Mouse (Mus musculus) embryonic facial prominence, embryonic 11.5 days (tissue): ENCODE measurements around the gene Cyp2d12. TPM values are rescaled to one million over a fixed set of nuclear protein-coding genes. Genes with fewer than 3 reads are reported as not detected.

Source experiments
- microRNA-seq: library from miRNA; unstranded; fragments of <30 nt; microRNA quantifications from one replicate; pipeline ENCODE4, GENCODE M21; 2016; ENCODE audit warnings: borderline number of aligned reads
- polyA plus RNA-seq: library from polyadenylated mRNA; unstranded; fragments of >200 nt; fragmentation: Nextera tagmentation; extraction: Ambion mirVana; gene quantifications from 2 replicates; pipeline ENCODE4 v1.2.1, GENCODE M21; 2014

Gene Cyp2d12
- polyA plus RNA-seq, 1 experiment from 2014 or later = not detected

Small RNAs within 50 kb of the gene (microRNA-seq; reads per million reads assigned to microRNA genes)
- gene Gm27924 = not detected
- not detected for gene Gm28023

Other genes with a start within 250 kb of the Cyp2d12 start
- 26.9 and 30.6 TPM in 2 replicates for gene Naga, start 216.1 kb upstream of the Cyp2d12 start, polyA plus RNA-seq
- gene Pheta2, start 216.1 kb upstream of the Cyp2d12 start, polyA plus RNA-seq = 3.6 and 3.7 TPM in 2 replicates
- gene Smdt1, start 216.1 kb upstream of the Cyp2d12 start, polyA plus RNA-seq = 214 and 227 TPM in 2 replicates
- gene Ndufa6, start 200.8 kb upstream of the Cyp2d12 start, polyA plus RNA-seq = 271 and 281 TPM in 2 replicates
- 1.4 and 2.2 TPM in 2 replicates for gene Cyp2d22, start 174.8 kb upstream of the Cyp2d12 start, polyA plus RNA-seq
- not detected in 2 replicates for gene Cyp2d11, start 161.1 kb upstream of the Cyp2d12 start, polyA plus RNA-seq
- not detected in 2 replicates for gene Cyp2d10, start 147.9 kb upstream of the Cyp2d12 start, polyA plus RNA-seq
- not detected in 2 replicates for gene Cyp2d9, start 121.6 kb upstream of the Cyp2d12 start, polyA plus RNA-seq
- gene Cyp2d34, start 65.9 kb downstream of the Cyp2d12 start, polyA plus RNA-seq = not detected in 2 replicates
- not detected in 2 replicates for gene Cyp2d40, start 209.1 kb downstream of the Cyp2d12 start, polyA plus RNA-seq
- not detected in 2 replicates for gene Cyp2d26, start 239.2 kb downstream of the Cyp2d12 start, polyA plus RNA-seq